Mouse (Mus musculus) layer of hippocampus, postnatal 14 days (tissue): ENCODE measurements at regions not wholly inside any gene's neighbourhood (a gene's known extent, or its start where the extent isn't known, plus 50 kb on each side); places are given as distances from the start of the nearest gene placed in this dataset.

Experiments used
- DNase-seq, 2 experiments: peaks; one replicate each; pipeline ENCODE4 v3.0.0; 2021 to 2022; ENCODE audit warnings: low spot score in 2 of 2, mixed read lengths in 1 of 2

- no peak for DNase-seq
Measured at GRCm38 (mm10) chr15:69632306-69632705, 3131.6 kb upstream of the Lrrc6 start.

DNA sequence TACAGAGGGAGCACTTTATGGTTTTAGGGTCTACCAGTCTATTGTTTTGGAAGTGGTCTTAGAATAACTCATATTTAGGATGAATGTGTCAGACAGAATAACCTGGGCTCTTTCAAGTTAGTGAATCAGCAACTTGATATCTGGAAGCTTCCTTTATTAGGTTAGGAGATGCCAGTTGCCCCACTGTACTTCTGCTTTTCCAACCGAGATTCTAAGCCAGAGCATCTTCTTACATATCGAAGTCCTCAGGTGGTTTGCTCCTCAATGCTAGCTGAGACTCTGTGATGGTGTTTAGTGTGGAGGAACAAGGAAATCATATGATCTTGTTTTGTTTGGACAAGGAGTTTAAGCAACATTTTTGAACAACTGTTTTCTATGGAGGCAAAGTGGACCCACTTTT is 3117.3 kb upstream of the Lrrc6 start:
- no peak for DNase-seq

GRCm38 (mm10) chr15:69614048-69614447 is 3113.3 kb upstream of the Lrrc6 start:
- no peak for DNase-seq

DNA sequence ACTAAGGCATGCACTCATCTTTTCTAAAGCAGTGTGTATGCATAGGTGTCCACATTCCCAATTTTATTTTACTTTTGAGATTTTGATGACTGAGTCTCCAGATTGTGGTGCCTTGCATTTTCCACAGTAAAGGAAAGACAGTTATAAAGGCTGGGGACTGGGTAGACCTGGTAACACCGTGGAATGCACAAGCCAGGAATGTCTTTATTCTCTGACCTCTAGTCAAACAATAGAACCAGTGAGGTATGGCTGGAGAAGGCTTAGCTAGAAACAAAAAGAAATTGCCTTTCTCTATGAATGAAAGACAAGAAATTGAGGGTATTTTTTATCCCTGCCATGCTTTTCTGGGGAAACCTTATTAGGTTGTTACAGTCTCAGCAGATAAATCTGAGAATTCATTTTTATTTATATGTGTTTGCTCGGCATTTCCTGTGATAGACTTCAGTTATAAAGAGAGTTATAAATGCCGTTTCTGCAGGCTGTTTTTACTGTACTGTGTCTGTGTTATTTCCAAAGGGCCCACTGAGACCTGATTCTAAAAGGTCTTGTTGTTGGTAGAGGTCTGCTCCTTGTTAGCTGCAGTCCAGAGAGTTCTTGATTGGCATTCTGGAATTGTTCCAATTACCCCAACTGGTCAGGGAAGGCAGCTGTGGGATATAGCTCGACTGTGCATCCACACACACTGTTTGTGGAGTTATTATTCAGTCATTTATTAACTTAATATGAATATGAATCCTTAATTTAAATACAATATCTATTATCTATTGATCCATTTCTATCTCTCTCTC is 3090.7 kb upstream of the Lrrc6 start:
- no peak for DNase-seq

- no peak for DNase-seq
Measured at GRCm38 (mm10) chr15:69588084-69588483, 3087.4 kb upstream of the Lrrc6 start.

DNA sequence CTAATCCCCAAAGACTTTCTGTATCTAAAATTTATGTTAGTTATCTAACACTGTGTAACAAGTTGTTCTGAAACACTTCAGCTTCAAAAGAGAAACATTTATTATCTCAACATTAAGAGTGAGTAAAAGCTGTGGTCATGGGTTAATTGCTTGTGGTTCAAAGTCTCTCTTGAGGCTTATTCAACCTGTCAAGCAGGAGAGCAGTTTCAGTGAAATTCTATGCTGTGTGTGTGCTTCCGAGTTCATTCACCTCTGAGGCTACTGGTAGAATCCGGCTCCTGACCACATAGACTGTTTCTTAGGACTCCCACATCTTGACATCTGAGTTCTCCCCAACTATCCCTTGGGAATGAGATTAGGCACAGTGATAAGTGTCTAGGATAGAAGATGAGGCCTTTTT is 3076.0 kb upstream of the Lrrc6 start:
- DNase-seq = no peak

DNA sequence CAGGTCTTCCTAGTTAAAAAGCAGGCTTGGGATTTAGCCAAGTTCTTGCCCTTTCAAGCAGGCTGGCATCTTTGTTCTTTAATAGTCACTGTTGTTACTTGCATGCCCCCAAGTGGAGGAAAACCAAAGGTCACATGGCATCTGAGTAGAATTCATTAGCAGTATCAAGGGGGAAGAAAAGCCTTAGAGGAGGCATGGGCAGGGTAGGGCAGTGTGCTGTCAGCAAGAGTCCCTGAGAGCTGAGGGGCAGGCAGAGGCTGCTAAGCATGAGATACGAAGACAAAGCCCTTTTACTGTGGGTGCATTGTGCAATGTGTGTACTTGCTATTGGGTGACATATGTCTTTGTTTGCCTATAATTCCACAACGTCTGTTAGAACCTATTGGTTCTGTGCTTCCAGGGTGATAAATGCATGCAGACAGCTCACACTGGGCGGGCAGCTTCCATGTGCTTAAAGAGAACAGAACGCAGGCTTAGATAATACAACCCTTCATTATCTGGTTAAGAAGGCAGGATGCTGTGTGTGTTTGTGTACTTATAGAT is 3075.0 kb upstream of the Lrrc6 start:
- peak; percentile 10 to 12 for DNase-seq

DNA sequence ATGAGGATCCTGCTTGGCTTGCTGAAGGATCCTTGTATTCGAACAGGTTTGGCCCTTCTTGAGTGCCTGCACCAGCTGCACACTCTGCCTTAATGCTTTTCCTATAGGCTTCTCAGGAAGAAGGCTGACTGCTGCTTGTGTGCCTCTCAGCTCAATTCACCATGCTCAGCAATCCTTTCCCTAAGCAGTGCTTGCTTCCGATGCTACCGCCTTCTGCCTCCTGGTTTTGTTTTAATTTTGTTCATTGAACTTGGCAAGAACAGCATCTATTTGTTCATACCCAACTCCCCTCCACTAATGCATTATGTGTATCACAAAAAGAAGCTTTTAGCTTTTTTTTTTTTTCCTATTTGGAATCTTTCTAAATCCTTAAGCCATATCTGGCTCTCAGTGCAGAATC is 3053.5 kb upstream of the Lrrc6 start:
- DNase-seq = peak in 1 of 2 experiments; percentile 54

GRCm38 (mm10) chr15:69552062-69552628 is 3051.4 kb upstream of the Lrrc6 start:
- DNase-seq = no peak

DNA sequence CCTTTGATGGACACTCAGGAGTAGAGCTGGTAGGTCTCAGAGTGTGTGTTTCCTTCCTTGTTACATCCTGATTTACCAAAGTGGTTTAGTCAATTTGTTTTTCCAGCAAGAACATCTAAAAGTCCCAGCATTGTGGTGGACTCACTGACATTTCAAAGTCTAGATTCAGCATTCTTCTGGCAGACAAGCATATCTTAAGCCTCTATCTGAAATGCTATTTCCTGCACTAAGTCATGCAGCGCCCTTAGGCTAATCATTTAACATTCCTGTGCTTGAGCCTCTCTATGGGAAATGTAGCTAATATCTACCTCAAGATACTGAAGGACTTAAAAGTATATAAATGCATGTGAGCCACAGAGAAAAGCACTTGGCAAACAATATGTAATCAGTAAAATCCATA is 3050.3 kb upstream of the Lrrc6 start:
- DNase-seq = no peak

GRCm38 (mm10) chr15:69526441-69527094 is 3025.9 kb upstream of the Lrrc6 start:
- peak in 1 of 2 experiments; percentile 6 for DNase-seq

DNA sequence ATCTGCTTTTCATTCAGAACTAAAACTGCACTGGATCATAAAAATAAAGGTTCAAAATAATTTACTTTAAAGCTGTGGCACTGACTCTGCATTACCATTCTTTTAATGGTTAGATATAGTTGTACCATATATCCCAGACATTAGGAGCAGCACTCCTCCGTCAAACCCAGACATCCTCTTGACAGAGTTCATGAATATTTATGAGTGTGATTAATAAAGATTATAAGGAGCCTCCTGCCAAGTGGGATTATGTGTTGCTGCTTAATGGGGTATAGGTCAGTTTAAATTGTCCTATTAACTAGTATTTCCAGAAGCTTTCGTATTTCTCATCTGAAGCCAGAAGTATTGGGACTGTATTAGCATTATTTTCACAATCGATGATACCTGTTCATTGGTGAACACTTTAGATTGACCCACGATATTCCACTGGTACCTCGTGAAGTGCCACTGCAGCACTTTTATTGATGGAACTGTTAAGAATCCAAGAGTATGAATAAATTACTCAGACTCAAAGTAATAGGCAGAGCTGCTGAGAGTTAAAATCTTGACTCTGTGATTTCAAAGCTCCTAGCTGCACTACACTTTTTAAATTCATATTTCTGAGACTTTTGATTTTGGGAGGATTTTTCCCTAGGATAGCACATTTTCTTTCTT is 2983.8 kb upstream of the Lrrc6 start:
- no peak for DNase-seq

DNA sequence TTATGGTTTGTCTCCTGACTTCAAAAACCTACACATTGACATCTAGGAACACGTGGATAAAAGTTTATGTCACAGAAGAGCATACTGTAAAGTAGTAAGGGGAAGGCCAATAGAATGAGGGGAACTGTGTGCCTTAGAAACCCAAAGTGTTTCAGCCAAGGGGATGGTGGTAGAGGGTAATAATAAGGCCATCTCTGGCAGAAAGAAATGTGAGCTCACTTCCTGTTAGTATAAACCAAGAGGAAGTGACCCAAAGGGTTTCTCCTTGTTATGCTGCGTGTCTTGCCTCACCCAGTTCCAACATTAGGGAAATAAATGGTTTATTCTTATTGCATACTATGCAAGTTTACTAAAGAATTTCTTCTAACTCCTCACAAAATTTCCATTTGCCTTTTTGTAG is 2982.4 kb upstream of the Lrrc6 start:
- DNase-seq = no peak

- DNase-seq = no peak
Measured at GRCm38 (mm10) chr15:69481087-69481486, 2980.4 kb upstream of the Lrrc6 start.

DNA sequence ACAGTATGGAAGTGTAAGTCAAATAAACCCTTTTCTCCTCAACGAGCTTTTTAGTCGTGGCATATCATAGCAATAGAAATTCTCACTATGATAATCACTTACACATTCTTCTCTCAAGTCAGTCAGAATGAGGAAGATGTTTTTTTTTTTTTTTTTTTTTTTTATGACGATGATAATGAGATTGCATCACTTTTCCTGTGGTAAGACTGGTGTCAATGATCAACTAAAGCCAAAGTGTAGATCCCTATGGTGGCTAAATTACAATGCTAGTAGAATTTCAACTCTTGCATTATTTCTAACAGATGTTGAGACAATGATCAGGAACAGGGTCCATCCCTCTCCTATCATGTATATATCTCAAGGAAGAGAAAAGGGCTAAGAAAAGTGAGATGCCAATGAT is 2976.3 kb upstream of the Lrrc6 start:
- DNase-seq = no peak

- DNase-seq = no peak
Measured at GRCm38 (mm10) chr15:69469566-69469965, 2968.9 kb upstream of the Lrrc6 start.

DNA sequence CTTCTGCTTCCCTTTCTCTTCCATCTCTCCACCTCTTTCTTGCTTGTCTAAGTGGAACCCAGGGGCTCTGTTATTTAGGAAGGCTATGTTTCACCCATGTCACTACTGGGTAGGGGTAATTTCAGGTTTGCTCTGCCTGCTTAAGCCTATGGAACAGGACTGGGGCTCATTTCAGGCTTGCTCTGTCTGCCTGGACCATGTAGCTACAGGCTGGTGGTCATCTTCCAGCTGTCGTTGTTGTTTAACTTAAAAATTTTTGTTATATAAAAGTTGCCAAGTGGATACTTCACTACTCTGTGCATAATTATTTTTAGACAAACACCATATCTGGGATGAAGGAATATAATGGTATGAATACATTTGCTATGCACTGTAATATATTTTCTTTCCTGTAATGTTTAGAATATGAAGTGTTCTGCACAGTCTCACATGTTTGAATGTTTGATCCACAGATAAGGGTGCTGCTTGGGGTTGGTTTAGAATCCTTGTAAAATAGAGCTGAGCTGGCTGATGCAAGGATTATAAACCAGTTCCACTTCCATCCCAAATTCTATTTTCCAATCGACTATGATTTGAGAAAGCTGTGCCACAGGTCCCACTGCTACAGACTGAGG is 2960.0 kb upstream of the Lrrc6 start:
- DNase-seq = no peak

DNA sequence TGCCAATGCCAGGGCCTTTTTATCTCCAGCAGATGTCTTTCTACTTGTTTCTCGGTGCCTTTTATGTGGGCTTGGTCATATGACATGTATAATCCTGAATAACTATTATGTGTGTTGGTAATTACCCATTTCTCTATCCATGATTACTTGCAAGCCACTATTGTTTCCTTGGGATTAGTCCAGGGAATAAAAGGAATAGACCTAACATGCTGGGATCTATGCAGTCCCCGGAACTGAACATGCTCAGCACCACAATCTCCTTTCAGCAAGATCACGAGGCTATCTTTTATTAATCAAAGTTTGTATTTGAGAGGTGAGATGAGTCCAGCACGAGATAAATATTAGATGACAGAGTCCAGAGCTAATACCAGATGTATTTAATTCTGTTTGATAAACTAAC is 2956.8 kb upstream of the Lrrc6 start:
- no peak for DNase-seq

DNA sequence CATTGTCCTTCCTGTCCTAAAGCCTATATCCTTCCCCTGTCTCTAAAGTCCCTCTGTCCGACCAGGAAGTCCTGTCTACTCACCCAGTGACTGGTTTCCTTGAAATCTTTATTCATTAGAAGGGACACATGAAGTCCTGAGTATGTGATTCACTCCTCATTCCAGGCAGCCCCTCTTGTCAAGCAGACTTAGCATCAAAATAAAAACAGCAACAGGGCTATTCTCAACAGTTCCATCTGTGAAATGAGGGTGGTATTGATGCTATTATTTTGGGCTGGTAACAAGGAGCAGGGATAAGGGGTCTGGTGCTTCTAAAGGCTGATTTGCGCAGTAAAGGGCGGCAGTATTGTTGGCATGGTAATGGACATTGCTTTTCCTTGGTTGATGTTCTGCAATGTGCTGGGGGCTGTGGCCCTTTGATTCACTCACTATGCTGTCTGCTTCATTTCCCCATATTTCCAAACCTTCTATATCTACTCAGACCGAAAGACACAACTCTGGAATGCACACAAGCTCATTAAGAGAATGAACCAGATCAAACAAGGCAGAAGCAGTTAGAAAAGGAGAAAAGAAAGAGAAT is 2955.6 kb upstream of the Lrrc6 start:
- DNase-seq = no peak

DNA sequence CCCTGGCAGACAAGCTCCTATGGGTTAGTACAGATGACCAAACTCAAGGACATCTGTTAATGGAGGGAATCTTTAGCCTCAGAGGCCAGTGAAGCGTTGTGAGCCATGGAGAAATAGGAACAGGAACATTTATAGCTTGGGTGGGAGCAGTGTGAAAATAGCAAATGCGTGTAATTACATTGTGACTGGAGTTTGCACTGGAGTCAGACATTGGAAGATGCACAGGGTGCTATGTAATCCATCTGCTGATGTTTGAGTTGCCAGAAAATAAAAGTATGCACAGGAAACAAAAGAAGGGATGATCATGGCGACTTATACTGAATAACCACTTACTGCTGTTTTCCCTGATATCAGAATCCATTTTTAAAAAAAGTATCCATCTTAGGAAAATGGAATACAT is 2940.3 kb upstream of the Lrrc6 start:
- no peak for DNase-seq

GRCm38 (mm10) chr15:69413531-69414011 is 2912.9 kb upstream of the Lrrc6 start:
- DNase-seq = peak; percentile 48 to 73
